Mouse (Mus musculus) limb, embryonic 14.5 days (tissue): ENCODE results near the gene Slc5a6. TPM values are rescaled to one million over a fixed set of nuclear protein-coding genes. Genes with fewer than 3 reads are reported as not detected.
A peak's percentile ranks its signal among the peaks of the same experiment; 100 is the strongest.

Experiments used
- ATAC-seq: fragments of 200-750 bp; cut with Nextera tagmentation; 2 replicates; pipeline ENCODE4 v1.8.0; 2017; ENCODE audit warnings: low read depth, moderate number of reproducible peaks, moderate TSS enrichment; ENCODE audit not compliant: low FRiP score
- DNase-seq: peaks from one replicate; pipeline ENCODE4 v3.0.0-alpha.2; 2015; ENCODE audit warnings: low spot score
- H3K27ac ChIP-seq: fragments of 300-500 bp; sonication (generic); replicated peaks from 2 replicates; pipeline ENCODE4 v1.5.1; 2014; ENCODE audit warnings: low read depth, mild to moderate bottlenecking, low read length, moderate library complexity, mixed read lengths
- H3K27me3 ChIP-seq: fragments of 300-500 bp; sonication (generic); 2 replicates; pipeline ENCODE4 v1.6.1; 2014; ENCODE audit warnings: low read length, mixed read lengths; ENCODE audit not compliant: control insufficient read depth, insufficient read depth
- H3K36me3 ChIP-seq: fragments of 300-500 bp; sonication (generic); 2 replicates; pipeline ENCODE4 v1.6.1; 2014; ENCODE audit warnings: mild to moderate bottlenecking, low read length, moderate library complexity, mixed read lengths; ENCODE audit not compliant: control insufficient read depth, insufficient read depth
- H3K4me1 ChIP-seq: fragments of 300-500 bp; sonication (generic); 2 replicates; pipeline ENCODE4 v1.6.1; 2014; ENCODE audit warnings: antibody characterized with exemption, low read length, mixed read lengths; ENCODE audit not compliant: control insufficient read depth, insufficient read depth
- H3K4me2 ChIP-seq: fragments of 300-500 bp; sonication (generic); replicated peaks from 2 replicates; pipeline ENCODE4 v1.6.1; 2014; ENCODE audit warnings: low read depth, mild to moderate bottlenecking, low read length, moderate library complexity; ENCODE audit not compliant: severe bottlenecking
- H3K4me3 ChIP-seq: fragments of 300-500 bp; sonication (generic); replicated peaks from 2 replicates; pipeline ENCODE4 v1.5.1; 2014; ENCODE audit warnings: low read length
- H3K9ac ChIP-seq: fragments of 300-500 bp; sonication (generic); 2 replicates; pipeline ENCODE4 v1.6.1; 2014; ENCODE audit warnings: mild to moderate bottlenecking, low read depth, low read length, moderate library complexity; ENCODE audit not compliant: severe bottlenecking
- H3K9me3 ChIP-seq: fragments of 300-500 bp; sonication (generic); 2 replicates; pipeline ENCODE4 v1.6.1; 2016; ENCODE audit warnings: low read length; ENCODE audit not compliant: control insufficient read depth
- POLR2A ChIP-seq: fragments of 200-500 bp; IDR thresholded peaks from 2 replicates; pipeline ENCODE4 v1.8.0; 2012; ENCODE audit warnings: inconsistent platforms, mild to moderate bottlenecking, moderate library complexity, borderline replicate concordance; ENCODE audit not compliant: insufficient read depth, insufficient read length; ENCODE audit errors: extremely low read depth
- WGBS: fragments of 180-500 bp; shearing (Covaris S2); extraction: QIAGEN DNeasy Blood & Tissue Kit; methylation state at CpG from one replicate; pipeline ENCODE4 v1.1.7; 2014; 5-methylcytosine and 5-hydroxymethylcytosine counted together
- polyA plus RNA-seq, 2 experiments: library from polyadenylated mRNA; depleted of rRNA in 1 of 2; stranded (reverse) in 1 of 2; unstranded in 1 of 2; fragments of >200 nt; fragmentation: Nextera tagmentation in 1 of 2; extraction: Ambion mirVana in 1 of 2; gene quantifications; 2 replicates each; pipeline versions ENCODE4 v1.2.1 to v1.2.3; 2012 to 2014

The Slc5a6 gene
- polyA plus RNA-seq, 2 experiments, result 11.0 to 25.3 TPM

GRCm38 (mm10) chr5:31082935-31083625, 34.4 kb upstream of the Slc5a6 start:
- H3K36me3 ChIP-seq, result peaks cover 11% of the 10 kb centered on the region
- H3K4me3 ChIP-seq, result no peak overlapping the region
- ATAC-seq, result no peak
- no peaks in the 10 kb centered on the region for H3K9me3 ChIP-seq
- WGBS, result 28% methylated on average over 12 of the region's 12 CpGs
- TF ChIP-seq POLR2A, result no peak
- no peaks in the 10 kb centered on the region; the same call in 1 of the 2 replicates for H3K4me1 ChIP-seq
- no peak overlapping the region for H3K27ac ChIP-seq
- 0 out of 2 replicates have a peak overlapping the region, but pooled peaks have one; percentile 28 for H3K9ac ChIP-seq
- no peak for DNase-seq
- peaks cover under 1% of the 10 kb centered on the region for H3K27me3 ChIP-seq
- H3K4me2 ChIP-seq, result no peak overlapping the region

- Histone ChIP-seq H3K36me3 (peaks cover 18% of the 10 kb centered on the region), H3K4me1 (no peaks in the 10 kb centered on the region; the same call in 1 of the 2 replicates), H3K4me2 (no peak overlapping the region), H3K4me3 (no peak overlapping the region), H3K9me3 (no peaks in the 10 kb centered on the region), H3K27ac (no peak overlapping the region), H3K9ac (no peak overlapping the region), H3K27me3 (no peaks in the 10 kb centered on the region; the same call in 1 of the 2 replicates)
- DNase-seq (peak; percentile 49), ATAC-seq (peak; percentile 26; the same call in 1 of the 2 replicates)
- TF ChIP-seq POLR2A, result no peak
- WGBS, result 20% methylated on average over 5 of the region's 5 CpGs
Observed at GRCm38 (mm10) chr5:31082355-31082754, 33.6 kb upstream of the Slc5a6 start.

- no peak overlapping the region for H3K27ac ChIP-seq
- no peak for ATAC-seq
- peaks cover 28% of the 10 kb centered on the region for H3K36me3 ChIP-seq
- no peaks in the 10 kb centered on the region; the same call in 1 of the 2 replicates for H3K4me1 ChIP-seq
- TF ChIP-seq POLR2A, result no peak
- H3K4me2 ChIP-seq, result no peak overlapping the region
- H3K9me3 ChIP-seq, result no peaks in the 10 kb centered on the region
- WGBS, result 75% methylated on average over 3 of the region's 3 CpGs
- H3K9ac ChIP-seq, result no peak overlapping the region
- H3K4me3 ChIP-seq, result no peak overlapping the region
- H3K27me3 ChIP-seq, result no peaks in the 10 kb centered on the region
- DNase-seq, result peak; percentile 58
Observed at GRCm38 (mm10) chr5:31081386-31081785, 32.7 kb upstream of the Slc5a6 start.

DNA sequence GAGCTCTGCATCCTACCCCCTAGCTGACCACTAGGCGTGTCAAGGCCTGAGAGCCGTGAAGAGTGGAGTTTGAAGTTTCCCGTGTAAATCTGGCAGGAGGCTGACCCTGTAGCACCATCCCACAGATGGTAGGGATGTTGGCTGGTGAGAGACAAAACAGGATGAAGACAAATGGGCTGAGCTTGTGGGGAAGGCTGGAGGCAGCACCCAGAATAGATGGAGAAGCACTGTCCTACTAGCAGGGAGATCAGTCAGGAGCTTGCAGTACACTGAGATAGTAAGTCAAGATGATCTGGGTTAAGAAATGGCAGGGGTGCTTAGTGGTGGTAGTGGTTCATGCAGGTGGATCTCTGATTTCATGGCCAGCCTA, 32.1 kb upstream of the Slc5a6 start:
- DNase-seq, result no peak
- ATAC-seq, result no peak
- no peak overlapping the region for H3K4me2 ChIP-seq
- H3K36me3 ChIP-seq, result peaks cover 34% of the 10 kb centered on the region
- H3K27me3 ChIP-seq, result no peaks in the 10 kb centered on the region
- no peak overlapping the region for H3K9ac ChIP-seq
- no peaks in the 10 kb centered on the region for H3K9me3 ChIP-seq
- no peak overlapping the region for H3K4me3 ChIP-seq
- H3K4me1 ChIP-seq, result no peaks in the 10 kb centered on the region; the same call in 1 of the 2 replicates
- WGBS, result 57% methylated on average over 3 of the region's 3 CpGs
- TF ChIP-seq POLR2A, result no peak
- H3K27ac ChIP-seq, result no peak overlapping the region

GRCm38 (mm10) chr5:31080059-31080794, 31.5 kb upstream of the Slc5a6 start:
- Histone ChIP-seq H3K27me3 (no peaks in the 10 kb centered on the region), H3K27ac (no peak overlapping the region)

More at GRCm38 (mm10) chr5:31080059-31080794, 31.5 kb upstream of the Slc5a6 start:
- Histone ChIP-seq H3K9me3 (no peaks in the 10 kb centered on the region), H3K4me3 (no peak overlapping the region), H3K36me3 (peaks cover 40% of the 10 kb centered on the region), H3K4me2 (no peak overlapping the region), H3K9ac (no peak overlapping the region), H3K4me1 (no peaks in the 10 kb centered on the region; the same call in 1 of the 2 replicates)
- TF ChIP-seq POLR2A, result no peak
- DNase-seq (peak; percentile 33), ATAC-seq (no peak)
- WGBS, result 76% methylated on average over 13 of the region's 13 CpGs
